Mouse (Mus musculus): ENCODE data around the gene Ripor3. TPM values are rescaled to one million over a fixed set of nuclear protein-coding genes. Genes with fewer than 3 reads are reported as not detected.

The Ripor3 gene
- total RNA-seq, 2 experiments from 2014 or later = not detected

GRCm38 (mm10) chr2:167995870-167996635 lies 14.4 kb downstream of the Ripor3 start:
- ATAC-seq (replicated peaks; ENCODE audit: poor library complexity, severe bottlenecking) = peak; percentile 49

- ATAC-seq (replicated peaks; ENCODE audit: poor library complexity, severe bottlenecking) = no peak
Observed at GRCm38 (mm10) chr2:167993260-167993659, 17.2 kb downstream of the Ripor3 start.

- 0 out of 2 replicates have a peak, but pooled peaks have one; percentile 6 for ATAC-seq (replicated peaks; ENCODE audit: poor library complexity, severe bottlenecking)
Observed at GRCm38 (mm10) chr2:167989310-167989709, 21.1 kb downstream of the Ripor3 start.

- ATAC-seq (replicated peaks; ENCODE audit: poor library complexity, severe bottlenecking) = no peak
Observed at GRCm38 (mm10) chr2:167987640-167988039, 22.8 kb downstream of the Ripor3 start.

GRCm38 (mm10) chr2:167986762-167987161 lies 23.7 kb downstream of the Ripor3 start:
- ATAC-seq (replicated peaks; ENCODE audit: poor library complexity, severe bottlenecking) = peak; percentile 53; the same call in 1 of the 2 replicates

GRCm38 (mm10) chr2:167984946-167985345 lies 25.5 kb downstream of the Ripor3 start:
- no peak for ATAC-seq (replicated peaks; ENCODE audit: poor library complexity, severe bottlenecking)

GRCm38 (mm10) chr2:167984371-167984770 lies 26.0 kb downstream of the Ripor3 start:
- no peak for ATAC-seq (replicated peaks; ENCODE audit: poor library complexity, severe bottlenecking)

- no peak for ATAC-seq (replicated peaks; ENCODE audit: poor library complexity, severe bottlenecking)
Observed at GRCm38 (mm10) chr2:167982646-167983045, 27.8 kb downstream of the Ripor3 start.

- peak; percentile 52 for ATAC-seq (replicated peaks; ENCODE audit: poor library complexity, severe bottlenecking)
Observed at GRCm38 (mm10) chr2:167980391-167980790, 30.0 kb downstream of the Ripor3 start.

- no peak for ATAC-seq (replicated peaks; ENCODE audit: poor library complexity, severe bottlenecking)
Observed at GRCm38 (mm10) chr2:167978271-167978670, 32.1 kb downstream of the Ripor3 start.

- peak; percentile 43 for ATAC-seq (replicated peaks; ENCODE audit: poor library complexity, severe bottlenecking)
Observed at GRCm38 (mm10) chr2:167975746-167976145, 34.7 kb downstream of the Ripor3 start.

GRCm38 (mm10) chr2:167972809-167973208 lies 37.6 kb downstream of the Ripor3 start:
- no peak for ATAC-seq (replicated peaks; ENCODE audit: poor library complexity, severe bottlenecking)

- ATAC-seq (replicated peaks; ENCODE audit: poor library complexity, severe bottlenecking) = no peak
Observed at GRCm38 (mm10) chr2:167972146-167972545, 38.3 kb downstream of the Ripor3 start.

GRCm38 (mm10) chr2:167969851-167970541 lies 40.4 kb downstream of the Ripor3 start:
- ATAC-seq (replicated peaks; ENCODE audit: poor library complexity, severe bottlenecking) = no peak

GRCm38 (mm10) chr2:167968504-167968903 lies 41.9 kb downstream of the Ripor3 start:
- no peak for ATAC-seq (replicated peaks; ENCODE audit: poor library complexity, severe bottlenecking)

GRCm38 (mm10) chr2:167965911-167966310 lies 44.5 kb downstream of the Ripor3 start:
- ATAC-seq (replicated peaks; ENCODE audit: poor library complexity, severe bottlenecking) = no peak

- no peak for ATAC-seq (replicated peaks; ENCODE audit: poor library complexity, severe bottlenecking)
Observed at GRCm38 (mm10) chr2:167964320-167964719, 46.1 kb downstream of the Ripor3 start.

- ATAC-seq (replicated peaks; ENCODE audit: poor library complexity, severe bottlenecking) = no peak
Observed at GRCm38 (mm10) chr2:167963778-167964300, 46.6 kb downstream of the Ripor3 start.

- no peak for ATAC-seq (replicated peaks; ENCODE audit: poor library complexity, severe bottlenecking)
Observed at GRCm38 (mm10) chr2:167963176-167963575, 47.2 kb downstream of the Ripor3 start.

- no peak for ATAC-seq (replicated peaks; ENCODE audit: poor library complexity, severe bottlenecking)
Observed at GRCm38 (mm10) chr2:167962347-167962746, 48.1 kb downstream of the Ripor3 start.

GRCm38 (mm10) chr2:167960584-167960983 lies 49.8 kb downstream of the Ripor3 start:
- no peak for ATAC-seq (replicated peaks; ENCODE audit: poor library complexity, severe bottlenecking)

Data from granulocyte monocyte progenitor cell, adult 5-6 weeks (primary cell).